Mouse (Mus musculus) heart, embryonic 14.5 days (tissue): ENCODE data around the gene Fbxo21. TPM values are rescaled to one million over a fixed set of nuclear protein-coding genes. Genes with fewer than 3 reads are reported as not detected.

Experiments used
- ATAC-seq: fragments of 200-750 bp; cut with Nextera tagmentation; 2 replicates; pipeline ENCODE4 v1.8.0; 2017; ENCODE audit warnings: low read depth, moderate TSS enrichment; ENCODE audit not compliant: insufficient number of reproducible peaks, insufficient read depth, low FRiP score
- H3K27ac ChIP-seq, 2 experiments: fragments of 200-500 bp in 1 of 2; fragments of 300-500 bp in 1 of 2; sonication (generic) in 1 of 2; replicated peaks in 1 of 2; 2 replicates each; pipeline ENCODE4 v1.5.1; 2012 to 2014; ENCODE audit warnings: low read depth in 2 of 2, low read length in 2 of 2, control low read depth in 1 of 2, mild to moderate bottlenecking in 1 of 2, mixed read lengths in 1 of 2; ENCODE audit not compliant: control insufficient read depth in 1 of 2, insufficient read depth in 1 of 2
- H3K27me3 ChIP-seq: fragments of 300-500 bp; sonication (generic); 2 replicates; pipeline ENCODE4 v1.6.1; 2014; ENCODE audit warnings: mild to moderate bottlenecking, low read length, control low read depth; ENCODE audit not compliant: control insufficient read depth, insufficient read depth
- H3K36me3 ChIP-seq: fragments of 300-500 bp; sonication (generic); 2 replicates; pipeline ENCODE4 v1.6.1; 2014; ENCODE audit warnings: mild to moderate bottlenecking, control low read depth, low read length, mixed read lengths; ENCODE audit not compliant: control insufficient read depth, insufficient read depth
- H3K4me1 ChIP-seq, 2 experiments: fragments of 200-500 bp in 1 of 2; fragments of 300-500 bp in 1 of 2; sonication (generic) in 1 of 2; 2 replicates each; pipeline ENCODE4 v1.6.1; 2012 to 2014; ENCODE audit warnings: low read length in 2 of 2, control low read depth in 1 of 2, mixed read lengths in 1 of 2; ENCODE audit not compliant: control insufficient read depth in 2 of 2, insufficient read depth in 2 of 2
- H3K4me2 ChIP-seq: fragments of 300-500 bp; sonication (generic); 2 replicates; pipeline ENCODE4 v1.6.1; 2014; ENCODE audit warnings: mild to moderate bottlenecking, low read length
- H3K4me3 ChIP-seq, 2 experiments: fragments of 200-500 bp in 1 of 2; fragments of 300-500 bp in 1 of 2; sonication (generic) in 1 of 2; 2 replicates each; pipeline ENCODE4 v1.5.1; 2012 to 2014; ENCODE audit warnings: low read length in 2 of 2, mild to moderate bottlenecking in 2 of 2, control low read depth in 1 of 2, low read depth in 1 of 2, moderate library complexity in 1 of 2; ENCODE audit not compliant: control insufficient read depth in 1 of 2, insufficient read depth in 1 of 2
- H3K9ac ChIP-seq: fragments of 300-500 bp; sonication (generic); 2 replicates; pipeline ENCODE4 v1.6.1; 2014; ENCODE audit warnings: mild to moderate bottlenecking, low read length
- H3K9me3 ChIP-seq: fragments of 300-500 bp; sonication (generic); 2 replicates; pipeline ENCODE4 v1.6.1; 2016; ENCODE audit warnings: low read length, control low read depth; ENCODE audit not compliant: control insufficient read depth
- WGBS: fragments of 180-500 bp; shearing (Covaris S2); extraction: QIAGEN DNeasy Blood & Tissue Kit; methylation state at CpG from one replicate; pipeline ENCODE4 v1.1.7; 2014; 5-methylcytosine and 5-hydroxymethylcytosine counted together
- polyA plus RNA-seq: library from polyadenylated mRNA; unstranded; fragments of >200 nt; fragmentation: Nextera tagmentation; extraction: Ambion mirVana; gene quantifications from 2 replicates; pipeline ENCODE4 v1.2.1, GENCODE M21; 2014

Gene Fbxo21
- polyA plus RNA-seq, 1 experiment from 2014 or later, result 53.8 TPM

DNA sequence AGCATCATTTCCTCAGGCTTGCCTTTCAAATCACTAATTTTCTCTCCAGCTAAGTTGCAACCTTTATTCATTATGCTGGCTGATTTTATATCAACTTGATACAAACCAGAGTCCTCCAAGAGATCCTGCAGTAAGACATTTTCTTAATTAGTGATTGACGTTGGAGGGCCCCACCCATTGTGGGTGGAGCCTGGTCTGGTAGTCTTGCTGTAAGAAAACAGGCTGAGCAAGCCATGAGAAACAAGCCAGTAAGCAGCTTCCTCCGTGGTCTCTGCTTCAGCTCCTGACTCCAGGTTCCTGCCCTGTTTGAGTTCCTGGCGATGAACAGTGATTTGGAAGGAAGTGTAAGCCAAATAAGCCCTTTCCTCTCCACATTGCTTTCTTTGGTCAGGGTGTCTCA is 59.3 kb downstream of the Fbxo21 start:
- Histone ChIP-seq H3K4me1 (peaks cover 21 to 23% of the 10 kb centered on the region in 2 experiments), H3K4me2 (no peak overlapping the region), H3K9ac (no peak overlapping the region), H3K9me3 (peaks cover 8% of the 10 kb centered on the region), H3K36me3 (no peaks in the 10 kb centered on the region), H3K4me3 (no peak overlapping the region), H3K27me3 (no peaks in the 10 kb centered on the region), H3K27ac (no peak overlapping the region)
- 51% methylated on average over 3 of the region's 3 CpGs for WGBS
- ATAC-seq, result no peak

DNA sequence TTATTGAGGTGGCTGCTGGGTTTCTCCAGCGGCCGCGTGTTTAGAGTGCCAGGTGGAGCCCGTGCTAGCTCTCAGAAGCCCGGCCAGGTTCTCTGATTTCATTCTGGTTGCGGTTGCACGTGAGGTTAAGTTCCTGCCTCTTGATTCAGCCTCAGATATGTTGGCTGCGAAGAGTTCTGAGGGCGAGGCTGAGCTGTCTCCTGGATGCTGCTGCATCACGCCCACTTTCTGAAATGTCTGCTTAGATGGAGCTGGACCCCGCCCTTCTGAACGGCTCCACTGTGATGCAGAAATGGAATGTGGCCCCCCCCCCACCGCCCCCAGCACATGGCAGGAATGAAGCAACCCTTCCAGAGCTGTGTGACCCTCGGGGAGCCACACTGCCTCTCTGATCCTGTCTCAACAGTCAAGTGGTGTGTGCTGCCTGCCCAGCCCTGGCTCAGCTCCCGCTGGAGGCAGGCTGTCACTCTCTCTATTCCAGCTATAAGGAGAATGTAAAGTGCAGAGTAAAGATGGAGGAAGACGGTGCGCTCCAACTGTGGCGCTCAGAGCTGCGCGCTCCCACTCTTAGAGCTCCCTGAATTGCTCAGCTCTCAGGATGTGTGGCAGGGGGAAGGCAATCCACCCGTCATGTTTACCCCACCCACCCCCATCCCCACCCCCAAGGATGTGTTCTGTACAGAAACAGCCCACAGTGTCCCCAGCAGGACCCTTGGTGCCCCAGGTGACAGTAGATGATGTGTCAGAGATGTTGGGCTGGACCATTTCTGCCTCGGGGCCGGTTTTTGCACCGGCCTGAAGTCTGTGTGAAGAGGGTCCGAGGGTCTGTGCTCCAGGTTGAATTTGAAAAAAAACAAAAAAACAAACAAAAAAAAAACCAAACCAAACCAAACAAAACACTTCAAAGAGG is 60.6 kb downstream of the Fbxo21 start:
- Histone ChIP-seq H3K27me3 (no peaks in the 10 kb centered on the region), H3K4me1 (peaks cover 21% of the 10 kb centered on the region in 2 experiments), H3K4me3 (peak overlapping the region in 1 of 2 experiments; percentile 9; a peak in 1 of 4 replicates), H3K27ac (peak overlapping the region in 1 of 2 experiments; percentile 55; a peak in 1 of 4 replicates), H3K9ac (peak overlapping the region; percentile 54), H3K9me3 (peaks cover 11% of the 10 kb centered on the region), H3K4me2 (peak overlapping the region; percentile 55), H3K36me3 (no peaks in the 10 kb centered on the region)
- 0 out of 2 replicates have a peak, but pooled peaks have one; percentile 22 for ATAC-seq
- 37% methylated on average over 25 of the region's 25 CpGs for WGBS

DNA sequence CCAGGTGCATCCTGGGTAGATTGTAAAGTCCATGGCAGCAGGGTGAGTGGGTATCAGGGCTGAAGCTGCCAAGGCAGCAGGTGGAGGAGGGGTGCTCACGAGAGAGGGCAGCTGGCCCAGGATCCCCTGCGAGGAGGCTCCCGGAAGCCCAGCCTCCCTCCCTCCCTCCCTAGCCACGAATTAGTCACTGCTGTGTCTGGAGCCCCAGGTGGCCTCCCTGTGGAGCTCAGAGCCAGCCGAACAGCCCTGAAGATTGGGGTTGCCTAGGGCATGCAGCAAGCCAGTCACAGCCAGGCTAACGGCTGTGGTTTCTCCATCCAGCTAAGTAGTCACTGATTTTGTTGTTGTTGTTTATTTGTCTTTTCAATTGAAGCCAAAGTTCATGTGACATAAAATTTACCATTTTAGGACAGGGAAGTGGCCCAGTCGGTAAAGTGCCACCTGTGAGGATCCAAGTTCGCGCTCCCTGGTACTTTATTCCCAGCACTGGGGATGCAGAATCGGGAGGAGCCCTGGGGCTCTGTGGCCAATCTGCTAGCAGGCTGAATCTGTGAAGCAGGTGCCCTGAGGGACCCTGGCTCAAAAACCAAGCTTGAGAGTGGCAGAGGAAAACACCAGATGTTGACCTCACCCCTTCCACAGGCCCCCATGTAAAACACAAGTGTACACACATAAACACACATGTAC is 61.4 kb downstream of the Fbxo21 start:
- peak overlapping the region in 1 of 2 experiments; percentile 9; a peak in 1 of 4 replicates for H3K4me3 ChIP-seq
- ATAC-seq, result peak; percentile 62; the same call in 1 of the 2 replicates

DNA sequence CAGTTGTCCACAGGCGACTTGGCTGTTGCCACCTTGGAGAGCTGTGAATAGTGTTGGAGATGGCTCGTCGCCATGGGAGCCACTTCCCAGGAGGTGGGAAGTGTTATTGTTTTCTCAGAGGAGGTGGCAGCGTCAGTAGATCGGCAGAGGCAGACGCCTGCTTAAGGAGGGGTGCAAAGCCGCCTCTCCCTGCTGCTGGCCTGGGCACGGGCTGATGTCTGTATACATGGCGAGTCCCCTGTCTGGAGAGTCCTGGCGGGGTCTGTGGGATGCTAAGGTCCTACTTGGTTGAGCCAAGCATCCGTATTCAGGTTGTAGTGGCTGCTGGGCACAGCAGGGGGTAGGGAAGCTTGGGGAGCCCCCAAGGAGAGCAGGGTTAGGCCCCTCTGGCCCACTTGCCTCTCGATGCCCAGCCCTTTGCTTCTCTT is 62.7 kb downstream of the Fbxo21 start:
- no peak overlapping the region for H3K4me3 ChIP-seq
- no peaks in the 10 kb centered on the region for H3K36me3 ChIP-seq
- no peaks in the 10 kb centered on the region for H3K27me3 ChIP-seq
- H3K4me1 ChIP-seq, result peaks cover 10 to 13% of the 10 kb centered on the region in 2 experiments
- no peak overlapping the region for H3K9ac ChIP-seq
- no peak overlapping the region for H3K27ac ChIP-seq
- H3K9me3 ChIP-seq, result peaks cover 11% of the 10 kb centered on the region
- WGBS, result 32% methylated on average over 12 of the region's 12 CpGs
- H3K4me2 ChIP-seq, result no peak overlapping the region
- ATAC-seq, result no peak

More for the DNA sequence above, 61.4 kb downstream of the Fbxo21 start:
- peaks cover 11% of the 10 kb centered on the region for H3K9me3 ChIP-seq
- WGBS, result 11% methylated on average over 10 of the region's 10 CpGs
- peak overlapping the region; percentile 55 for H3K4me2 ChIP-seq
- peak overlapping the region; percentile 54 for H3K9ac ChIP-seq
- peak overlapping the region; percentile 38 to 55; a peak in 3 of 4 replicates for H3K27ac ChIP-seq
- H3K36me3 ChIP-seq, result no peaks in the 10 kb centered on the region
- H3K4me1 ChIP-seq, result peaks cover 21% of the 10 kb centered on the region in 2 experiments
- H3K27me3 ChIP-seq, result no peaks in the 10 kb centered on the region

DNA sequence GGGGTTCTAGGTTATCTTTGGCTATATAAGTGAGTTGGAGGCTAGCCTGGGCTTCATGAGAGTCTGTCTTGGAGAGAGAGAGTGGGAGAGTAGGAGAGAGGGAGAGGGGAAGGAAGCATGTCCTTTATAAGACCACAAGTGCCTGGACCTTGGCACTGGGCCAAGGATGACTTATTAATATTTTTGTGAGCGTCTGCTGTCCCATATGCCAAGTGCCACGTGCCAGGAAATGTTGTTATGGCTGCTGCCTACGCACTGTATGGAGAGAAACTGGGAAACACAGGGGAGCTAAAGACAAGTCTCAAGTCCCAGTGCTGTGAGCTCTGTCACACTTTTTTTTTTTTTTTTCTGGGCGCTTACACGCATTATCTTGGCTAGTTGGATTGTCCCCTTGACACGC is 66.1 kb downstream of the Fbxo21 start:
- 0 out of 2 replicates have a peak, but pooled peaks cover 3% of the 10 kb centered on the region for H3K9me3 ChIP-seq
- no peak overlapping the region for H3K4me2 ChIP-seq
- no peak for ATAC-seq
- H3K4me1 ChIP-seq, result peaks cover 4 to 5% of the 10 kb centered on the region in 2 experiments
- no peak overlapping the region for H3K9ac ChIP-seq
- no peaks in the 10 kb centered on the region for H3K36me3 ChIP-seq
- no peak overlapping the region for H3K4me3 ChIP-seq
- no peaks in the 10 kb centered on the region for H3K27me3 ChIP-seq
- WGBS, result 78% methylated on average over 6 of the region's 6 CpGs
- no peak overlapping the region for H3K27ac ChIP-seq

DNA sequence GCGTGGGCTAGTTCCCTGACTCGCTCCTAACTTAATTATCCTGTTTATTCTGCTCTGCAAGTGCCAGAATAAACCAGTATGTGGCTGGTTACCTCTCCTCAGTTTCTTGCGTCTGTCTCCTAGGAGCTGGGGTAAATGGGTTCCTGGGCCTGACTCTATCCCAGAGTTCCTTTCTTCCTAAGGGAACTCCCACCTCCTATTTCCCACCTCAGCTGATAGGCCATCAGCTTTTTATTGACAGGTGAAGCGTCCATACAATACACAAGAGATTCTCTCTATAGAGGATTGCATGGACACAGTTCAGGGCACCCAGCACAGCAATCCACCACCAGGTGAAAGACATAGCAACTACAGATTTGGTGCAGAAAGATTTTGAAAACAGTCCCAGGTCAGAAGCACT is 67.2 kb downstream of the Fbxo21 start:
- Histone ChIP-seq H3K4me2 (no peak overlapping the region), H3K4me3 (no peak overlapping the region), H3K27me3 (no peaks in the 10 kb centered on the region), H3K27ac (no peak overlapping the region), H3K4me1 (no peaks in the 10 kb centered on the region), H3K9me3 (0 out of 2 replicates have a peak, but pooled peaks cover 3% of the 10 kb centered on the region), H3K9ac (no peak overlapping the region), H3K36me3 (no peaks in the 10 kb centered on the region)
- no peak for ATAC-seq
- 82% methylated on average over 4 of the region's 4 CpGs for WGBS

DNA sequence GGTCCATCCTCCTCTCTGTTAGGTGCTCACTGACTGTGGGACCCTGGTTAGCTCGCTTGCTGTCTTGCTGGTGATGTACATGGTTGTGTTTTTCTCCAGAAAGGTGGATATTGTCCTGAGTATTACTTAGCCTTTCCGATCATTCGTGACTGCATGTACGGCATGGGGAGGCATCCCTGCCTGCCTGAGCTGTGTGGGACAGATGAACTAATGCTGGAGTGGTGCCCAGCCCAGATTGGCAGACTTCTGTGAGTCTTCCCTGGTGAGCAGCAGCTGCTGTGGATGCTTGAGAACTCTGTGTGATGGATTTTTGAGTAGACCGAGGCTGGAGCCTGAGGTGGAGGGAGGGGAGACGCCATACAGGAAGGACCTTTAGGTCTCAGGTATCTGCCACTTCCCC is 68.4 kb downstream of the Fbxo21 start:
- 85% methylated on average over 6 of the region's 6 CpGs for WGBS
- Histone ChIP-seq H3K4me1 (no peaks in the 10 kb centered on the region; a peak in 1 of 4 replicates), H3K9me3 (0 out of 2 replicates have a peak, but pooled peaks cover 3% of the 10 kb centered on the region), H3K27me3 (no peaks in the 10 kb centered on the region), H3K4me2 (no peak overlapping the region), H3K36me3 (no peaks in the 10 kb centered on the region), H3K27ac (no peak overlapping the region), H3K4me3 (no peak overlapping the region), H3K9ac (no peak overlapping the region)
- ATAC-seq, result no peak
